ENCODE assay signal across 8 mouse cellular contexts in genomic region chr10:24223449-24224143, GRCm38 (mm10). TPM values are rescaled to one million over a fixed set of nuclear protein-coding genes. Genes with fewer than 3 reads are reported as not detected.
A peak's percentile ranks its signal among the peaks of the same experiment; 100 is the strongest.
DNase-seq lines count a peak whose midpoint lies in the region; ATAC-seq and TF ChIP-seq lines count a peak whose summit lies in the region.

Gene Moxd1, plus strand, starts transcription at chr10:24223517.

- peak within 1 kb of the TSS; percentile 71 to 75 for H3K4me3 ChIP-seq in ES-E14 (ENCODE audit: insufficient read depth in 1 of 2, low read depth in 1 of 2, low read length in 2 of 2, poor library complexity in 1 of 2, severe bottlenecking in 1 of 2)
- peak within 1 kb of the TSS; percentile 49 for H3K4me3 ChIP-seq in forebrain, embryonic 12.5 days (replicated peaks)
- H3K4me3 ChIP-seq in liver, embryonic 16.5 days (ENCODE audit: low read depth, low read length), result peak within 1 kb of the TSS; percentile 41
- H3K4me3 ChIP-seq in neural tube, embryonic 13.5 days, result peak within 1 kb of the TSS; percentile 51

- peaks cover 39% of the 10 kb centered on the region for H3K27me3 ChIP-seq in forebrain, embryonic 12.5 days
- peaks cover 28% of the 10 kb centered on the region for H3K27me3 ChIP-seq in liver, embryonic 16.5 days (ENCODE audit: control insufficient read depth, insufficient read depth, low read depth, low read length)
- H3K27me3 ChIP-seq in neural tube, embryonic 13.5 days, result peaks cover 61% of the 10 kb centered on the region

- no peaks in the 10 kb centered on the region; a peak in 1 of 4 replicates for H3K4me1 ChIP-seq in ES-E14 (ENCODE audit: control insufficient read depth in 2 of 2, insufficient read depth in 2 of 2, low read length in 2 of 2, poor library complexity in 1 of 2)
- H3K4me1 ChIP-seq in forebrain, embryonic 12.5 days, result peaks cover 21% of the 10 kb centered on the region
- no peaks in the 10 kb centered on the region for H3K4me1 ChIP-seq in liver, embryonic 16.5 days (ENCODE audit: control insufficient read depth, low read depth, low read length)
- peaks cover 24% of the 10 kb centered on the region for H3K4me1 ChIP-seq in neural tube, embryonic 13.5 days (replicated peaks)

- H3K27ac ChIP-seq in ES-E14 (ENCODE audit: insufficient read depth, low read depth, low read length, poor library complexity, severe bottlenecking), result no peak within 1 kb of the TSS
- no peak within 1 kb of the TSS for H3K27ac ChIP-seq in forebrain, embryonic 12.5 days
- no peak within 1 kb of the TSS for H3K27ac ChIP-seq in liver, embryonic 16.5 days (ENCODE audit: low read length)
- no peak within 1 kb of the TSS for H3K27ac ChIP-seq in neural tube, embryonic 13.5 days (replicated peaks)

- 2% methylated on average over 56 of the region's 56 CpGs for WGBS in forebrain, embryonic 12.5 days
- 1% methylated on average over 56 of the region's 56 CpGs for WGBS in liver, embryonic 16.5 days (ENCODE audit: insufficient replicate concordance)
- under 1% methylated on average over 56 of the region's 56 CpGs for WGBS in neural tube, embryonic 13.5 days

- peak within 1 kb of the TSS; percentile 91 for H3K4me2 ChIP-seq in forebrain, embryonic 12.5 days
- peak within 1 kb of the TSS; percentile 54 for H3K4me2 ChIP-seq in liver, embryonic 16.5 days (ENCODE audit: low read depth, low read length)
- peak within 1 kb of the TSS; percentile 73 for H3K4me2 ChIP-seq in neural tube, embryonic 13.5 days

- in situ Hi-C loops in ES-E14 (cut with MboI; ENCODE audit: low sequenced_read_pairs in 2 of 2, unreplicated experiment in 2 of 2), result no loop called here

- peak within 1 kb of the TSS; percentile 5; the same call in 1 of the 2 replicates for H3K9ac ChIP-seq in ES-E14 (ENCODE audit: insufficient read depth, low read depth, low read length, poor library complexity, severe bottlenecking)
- H3K9ac ChIP-seq in forebrain, embryonic 12.5 days, result peak within 1 kb of the TSS; percentile 42
- H3K9ac ChIP-seq in liver, embryonic 16.5 days (ENCODE audit: low read depth, low read length), result no peak within 1 kb of the TSS
- peak within 1 kb of the TSS; percentile 67 for H3K9ac ChIP-seq in neural tube, embryonic 13.5 days

- DNase-seq in cerebellum, postnatal 10 days, result peak; percentile 34
- no peak for DNase-seq in cerebellum, adult 9-11 months
- peak; percentile 20 for DNase-seq in ES-E14 (ENCODE audit: low read depth, low spot score)
- peak; percentile 1 for DNase-seq in induced T-regulatory cell, adult 2 months (ENCODE audit: low read depth)

- ATAC-seq in forebrain, embryonic 12.5 days (ENCODE audit: low FRiP score), result peak; percentile 76
- ATAC-seq in liver, embryonic 16.5 days (ENCODE audit: low read depth), result no peak
- ATAC-seq in neural tube, embryonic 13.5 days (ENCODE audit: low read depth), result peak; percentile 85
- no peak for ATAC-seq in activated CD4-positive, CD25-positive, alpha-beta regulatory T cell, adult 4 months

- no peaks in the 10 kb centered on the region for H3K36me3 ChIP-seq in ES-E14 (ENCODE audit: control insufficient read depth, insufficient read depth, low read length, poor library complexity, severe bottlenecking)
- no peaks in the 10 kb centered on the region for H3K36me3 ChIP-seq in forebrain, embryonic 12.5 days (replicated peaks)
- no peaks in the 10 kb centered on the region for H3K36me3 ChIP-seq in liver, embryonic 16.5 days (ENCODE audit: control insufficient read depth, insufficient read depth)
- no peaks in the 10 kb centered on the region for H3K36me3 ChIP-seq in neural tube, embryonic 13.5 days

- no peaks in the 10 kb centered on the region for H3K9me3 ChIP-seq in ES-E14 (ENCODE audit: control insufficient read depth, insufficient read depth, low read depth, low read length)
- H3K9me3 ChIP-seq in forebrain, embryonic 12.5 days, result no peaks in the 10 kb centered on the region
- H3K9me3 ChIP-seq in liver, embryonic 16.5 days (replicated peaks; ENCODE audit: control insufficient read depth, low read length), result no peaks in the 10 kb centered on the region
- no peaks in the 10 kb centered on the region for H3K9me3 ChIP-seq in neural tube, embryonic 13.5 days

TF ChIP-seq in ES-E14, 5 proteins besides CTCF, POLR2A, EP300 and RAD21:
- TF ChIP-seq MAFK (IDR thresholded peaks at IDR 0.05; ENCODE audit: insufficient read depth, low read depth, low read length), result no peak
- no peak for TF ChIP-seq CHD2 (IDR thresholded peaks at IDR 0.05; ENCODE audit: low read depth, low read length)
- TF ChIP-seq ZC3H11A (IDR thresholded peaks at IDR 0.05; ENCODE audit: borderline replicate concordance, low read depth, low read length), result no peak
- TF ChIP-seq HCFC1 (IDR thresholded peaks at IDR 0.05; ENCODE audit: borderline replicate concordance, insufficient read depth, low read length), result no peak
- TF ChIP-seq ZNF384 (IDR thresholded peaks at IDR 0.05; ENCODE audit: low read depth, low read length), result no peak

RNA-seq across cellular contexts. Expression of gene Moxd1, which starts in this region (rescaled TPM):
- total RNA-seq in ES-E14 (2012; rRNA removed), result 2.9 and 7.1 TPM in 2 replicates
- 2.7 and 3.2 TPM in 2 replicates for polyA plus RNA-seq in forebrain, embryonic 12.5 days (2016; fragmentation: Nextera tagmentation; extraction: Ambion mirVana)
- polyA plus RNA-seq in liver, embryonic 16.5 days (2015; fragmentation: Nextera tagmentation; extraction: Ambion mirVana), result 0.11 and 0.25 TPM in 2 replicates
- polyA plus RNA-seq in neural tube, embryonic 13.5 days (2015; fragmentation: Nextera tagmentation; extraction: Ambion mirVana), result 15.9 and 17.8 TPM in 2 replicates
- not detected for polyA plus RNA-seq in activated CD4-positive, CD25-positive, alpha-beta regulatory T cell, adult 4 months (2017; shearing (Covaris generic))

Comparison
In these comparisons a context has a peak if more than half of its experiments do, and no peak if none do; other contexts are left out.
1. ATAC-seq: peak in forebrain, embryonic 12.5 days (single experiment) and neural tube, embryonic 13.5 days (single experiment); none in liver, embryonic 16.5 days (single experiment) and activated CD4-positive, CD25-positive, alpha-beta regulatory T cell, adult 4 months (single experiment).
2. Peak in every context shown above with its lines, with median percentiles within 50 percentile points of each other: H3K4me3 ChIP-seq and H3K4me2 ChIP-seq.